Mouse (Mus musculus) testis, postnatal 10 days (tissue): ENCODE measurements at regions not wholly inside any gene's neighbourhood (a gene's known extent, or its start where the extent isn't known, plus 50 kb on each side); places are given as distances from the start of the nearest gene placed in this dataset.

Source experiments
- DNase-seq: peaks from one replicate; pipeline ENCODE4 v3.0.0; 2021; ENCODE audit warnings: low spot score

GRCm38 (mm10) chr3:119892533-119893164 lies 108.4 kb upstream of the Ptbp2 start:
- DNase-seq: no peak

GRCm38 (mm10) chr3:119890911-119891310 lies 106.6 kb upstream of the Ptbp2 start:
- no peak for DNase-seq

DNA sequence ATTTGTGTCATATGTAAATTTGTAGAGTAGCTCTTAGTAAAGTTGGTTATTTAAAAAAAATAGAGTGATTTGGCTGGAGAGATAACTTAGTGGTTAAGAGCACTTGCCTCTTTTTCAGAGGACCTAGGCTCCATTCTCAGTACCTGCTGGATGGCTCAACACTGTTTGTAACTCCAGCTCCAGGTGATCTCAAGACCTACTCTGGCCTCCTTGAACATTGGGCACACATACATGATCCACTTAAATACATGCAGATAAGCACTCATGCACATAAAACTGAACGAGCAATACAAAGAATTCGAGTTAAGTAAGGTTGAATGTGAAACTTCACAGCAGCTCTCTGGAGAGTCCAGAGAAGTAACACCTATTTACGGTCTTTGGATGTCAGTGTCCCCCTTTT lies 104.2 kb upstream of the Ptbp2 start:
- DNase-seq: no peak

GRCm38 (mm10) chr3:119876395-119876794 lies 92.1 kb upstream of the Ptbp2 start:
- DNase-seq: no peak

DNA sequence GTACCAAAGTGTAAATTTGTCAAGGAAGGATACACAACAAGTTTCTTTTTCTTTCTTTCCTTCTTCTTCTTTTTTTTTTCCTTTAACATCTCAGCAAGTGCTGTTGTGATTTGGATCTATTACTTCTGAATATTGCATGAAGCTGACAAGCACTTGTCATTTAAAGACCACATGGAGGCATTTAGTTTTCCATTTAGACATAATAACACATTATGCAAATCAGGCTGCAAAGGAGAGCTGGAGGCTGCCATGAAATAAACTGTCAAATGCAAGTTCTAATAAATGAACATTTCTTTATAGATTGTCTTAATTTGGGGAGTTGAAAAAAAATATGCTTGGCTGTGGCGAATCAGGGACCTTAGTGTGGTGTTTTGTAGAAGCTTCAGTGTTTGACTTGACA lies 90.8 kb upstream of the Ptbp2 start:
- DNase-seq: no peak

DNA sequence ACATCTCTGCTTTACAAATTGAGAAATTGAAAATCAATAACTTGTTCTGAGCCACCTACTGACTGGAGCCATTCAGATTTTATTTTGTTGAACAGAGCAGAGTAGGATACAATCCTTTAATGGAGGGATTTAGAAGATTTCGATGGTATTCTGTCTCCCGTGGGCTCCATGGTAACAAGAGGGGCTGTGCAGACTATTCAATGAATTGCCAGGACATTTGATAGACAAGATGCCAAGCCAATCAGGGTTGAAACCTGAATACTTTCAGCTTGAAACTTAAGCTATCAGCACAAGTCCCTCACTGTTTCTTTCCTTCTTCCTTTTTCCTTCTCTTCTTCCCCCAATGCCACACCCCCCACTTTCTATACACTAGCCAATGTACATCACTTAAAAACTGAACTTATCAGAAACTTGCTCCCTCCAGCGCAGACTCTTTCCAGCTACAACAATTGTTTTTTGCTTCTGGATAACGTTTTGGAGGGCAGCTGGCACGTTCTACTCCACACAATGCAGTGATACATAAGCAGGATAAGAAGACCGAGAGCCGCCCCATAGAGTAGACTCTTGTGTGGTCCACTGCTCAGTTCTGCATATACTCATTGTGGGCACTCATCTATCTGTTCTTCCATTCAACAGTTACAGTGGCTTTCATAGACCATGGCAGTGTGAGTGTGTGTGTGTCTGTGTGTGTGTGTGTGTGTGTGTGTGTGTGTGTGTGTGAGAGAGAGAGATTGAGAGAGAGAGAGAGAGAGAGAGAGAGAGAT lies 78.1 kb upstream of the Ptbp2 start:
- DNase-seq: no peak
